Mouse (Mus musculus) adrenal gland, postnatal 25 days (tissue): ENCODE measurements around the gene Celf5. TPM values are rescaled to one million over a fixed set of nuclear protein-coding genes. Genes with fewer than 3 reads are reported as not detected.
"Not testable (repeated sequence)": the region's sequence is repeated elsewhere in the genome, so short reads cannot be mapped to it uniquely, and the experiment has no call there.

Source experiments
- DNase-seq: peaks from one replicate; pipeline ENCODE4 v3.0.0; 2021; ENCODE audit warnings: mixed read lengths
- total RNA-seq: library from RNA; stranded (reverse); gene quantifications from 2 replicates; pipeline ENCODE4 v1.2.3, GENCODE M21; 2021

The Celf5 gene
- total RNA-seq, 1 experiment from 2014 or later = 1.2 TPM

DNA sequence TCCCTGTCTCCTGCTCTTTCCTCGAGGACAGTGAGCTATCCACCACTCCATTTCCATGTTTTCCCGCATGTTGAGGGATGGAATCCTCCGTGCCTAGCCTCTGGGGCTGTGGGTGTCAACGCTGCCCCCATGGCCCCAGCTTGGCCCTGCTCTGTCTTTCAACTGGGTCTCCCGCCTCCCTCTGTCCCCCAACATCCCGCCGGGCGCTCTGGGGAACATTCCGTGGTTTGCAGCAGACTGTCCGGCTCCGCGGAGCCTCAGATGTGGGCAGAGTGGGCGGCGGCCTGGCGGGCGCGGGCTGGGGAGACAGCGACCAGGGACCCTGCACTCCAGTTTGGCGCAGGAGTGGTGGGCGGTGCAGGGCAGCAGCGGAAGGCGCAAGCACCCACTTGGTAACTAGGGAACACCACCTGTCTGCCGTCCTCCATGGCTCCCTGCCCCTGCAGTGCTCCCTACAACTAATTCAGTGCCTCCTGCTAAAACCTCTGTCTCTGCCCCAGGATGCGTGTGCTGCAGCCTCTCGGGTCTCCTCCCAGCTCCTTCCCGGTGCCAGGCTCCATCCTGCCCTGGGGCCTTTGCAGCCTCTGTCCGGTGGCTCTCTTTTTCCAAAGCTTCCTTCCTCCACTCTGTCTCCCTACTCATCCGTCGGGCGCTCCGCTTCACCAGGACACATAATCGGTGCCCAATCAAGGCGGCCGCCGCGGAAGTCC lies 30.1 kb downstream of the Celf5 start:
- DNase-seq = no peak

DNA sequence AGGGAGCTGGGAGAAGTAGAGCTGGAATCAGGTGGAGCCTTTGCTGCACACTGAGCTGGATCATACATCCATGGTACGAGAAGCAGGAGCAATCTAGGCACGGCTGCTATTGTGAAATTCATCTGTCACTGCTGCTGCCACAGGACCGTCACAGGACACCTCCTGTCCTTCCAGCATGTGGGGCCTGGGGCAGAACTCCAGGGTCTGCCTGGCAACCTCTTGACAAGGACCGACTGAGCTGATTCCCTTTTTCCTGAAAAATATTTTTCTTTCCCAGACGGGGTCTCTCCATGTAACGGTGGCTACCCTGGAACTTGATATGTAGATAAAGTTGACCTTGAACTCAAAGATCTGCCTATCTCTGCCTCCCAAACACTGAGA lies 31.2 kb downstream of the Celf5 start:
- DNase-seq = no peak

DNA sequence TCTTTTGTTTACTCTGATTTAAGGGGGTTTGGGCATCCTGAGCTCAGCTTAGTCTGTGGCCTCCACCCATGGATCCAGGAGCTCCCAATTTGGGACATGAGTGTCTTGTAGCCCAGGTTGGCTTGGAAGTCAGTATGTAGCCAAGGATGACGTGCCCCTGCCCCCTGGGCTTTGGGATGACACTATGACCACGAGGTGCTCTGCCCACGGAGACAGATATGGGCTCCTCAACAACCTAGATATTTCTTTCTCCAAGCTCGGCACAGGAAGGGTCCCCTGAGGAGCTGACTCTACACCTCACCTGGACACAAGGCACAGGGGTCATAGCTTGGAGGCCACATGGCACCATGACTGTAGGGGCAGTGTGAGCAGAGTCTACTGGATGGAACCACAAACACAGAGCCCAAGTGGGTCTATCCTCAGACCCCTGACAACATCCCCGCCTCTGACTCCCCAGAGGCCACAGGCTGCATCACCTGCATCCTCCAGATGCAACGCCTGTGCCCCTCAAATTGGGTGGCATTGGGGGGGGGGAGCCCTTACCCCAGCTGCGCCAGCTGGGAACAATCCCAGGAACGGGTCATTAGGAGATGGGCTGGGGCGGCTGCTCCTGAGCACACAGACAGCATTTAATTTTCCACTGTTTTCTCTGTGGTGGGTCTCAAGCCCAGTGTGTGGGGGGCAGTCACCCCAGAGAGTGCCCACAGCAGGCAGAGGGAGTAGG lies 31.7 kb downstream of the Celf5 start:
- no peak for DNase-seq

- peak; percentile 78 for DNase-seq
These were observed 32.4 kb downstream of the Celf5 start for GRCm38 (mm10) chr10:81450140-81450539.

GRCm38 (mm10) chr10:81445516-81445915 lies 37.0 kb downstream of the Celf5 start:
- not testable (repeated sequence) for DNase-seq

DNA sequence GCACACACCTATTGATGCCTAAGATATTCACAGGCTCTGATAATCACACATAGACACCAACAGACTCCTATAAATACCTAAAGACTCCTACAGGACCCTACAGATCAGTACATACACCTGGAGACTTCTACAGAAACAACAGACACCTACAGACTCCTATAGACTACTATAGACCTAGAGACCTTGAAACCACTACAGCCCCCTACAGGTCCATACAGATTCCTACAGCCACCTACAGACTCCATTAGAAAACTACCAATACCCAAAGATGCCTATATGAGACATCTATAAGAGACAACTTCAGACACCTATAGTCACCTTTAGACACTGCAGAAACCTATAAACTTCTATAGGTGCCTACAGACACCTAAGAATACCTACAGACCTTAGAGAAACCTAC lies 41.5 kb downstream of the Celf5 start:
- no peak for DNase-seq

DNA sequence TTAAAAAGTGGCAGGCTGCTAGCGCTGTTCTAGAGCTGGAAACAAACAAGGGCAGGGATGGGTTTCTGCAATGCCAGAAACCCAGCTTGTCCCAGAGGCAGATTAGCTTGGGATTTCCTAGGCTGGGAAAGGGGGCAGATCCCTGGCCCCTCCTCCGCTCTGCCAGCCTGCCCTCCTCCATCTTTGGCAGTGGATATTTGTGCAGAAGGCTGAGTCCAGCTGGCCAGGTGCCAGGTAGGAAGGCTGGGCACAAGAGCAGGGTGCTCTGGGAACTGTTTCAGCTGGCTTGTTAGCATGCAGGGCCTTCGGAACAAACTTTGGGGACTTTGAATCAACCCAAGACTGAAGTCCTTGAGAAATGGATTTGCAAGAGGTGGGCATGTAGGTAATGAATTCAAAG lies 47.1 kb downstream of the Celf5 start:
- peak; percentile 85 for DNase-seq

DNA sequence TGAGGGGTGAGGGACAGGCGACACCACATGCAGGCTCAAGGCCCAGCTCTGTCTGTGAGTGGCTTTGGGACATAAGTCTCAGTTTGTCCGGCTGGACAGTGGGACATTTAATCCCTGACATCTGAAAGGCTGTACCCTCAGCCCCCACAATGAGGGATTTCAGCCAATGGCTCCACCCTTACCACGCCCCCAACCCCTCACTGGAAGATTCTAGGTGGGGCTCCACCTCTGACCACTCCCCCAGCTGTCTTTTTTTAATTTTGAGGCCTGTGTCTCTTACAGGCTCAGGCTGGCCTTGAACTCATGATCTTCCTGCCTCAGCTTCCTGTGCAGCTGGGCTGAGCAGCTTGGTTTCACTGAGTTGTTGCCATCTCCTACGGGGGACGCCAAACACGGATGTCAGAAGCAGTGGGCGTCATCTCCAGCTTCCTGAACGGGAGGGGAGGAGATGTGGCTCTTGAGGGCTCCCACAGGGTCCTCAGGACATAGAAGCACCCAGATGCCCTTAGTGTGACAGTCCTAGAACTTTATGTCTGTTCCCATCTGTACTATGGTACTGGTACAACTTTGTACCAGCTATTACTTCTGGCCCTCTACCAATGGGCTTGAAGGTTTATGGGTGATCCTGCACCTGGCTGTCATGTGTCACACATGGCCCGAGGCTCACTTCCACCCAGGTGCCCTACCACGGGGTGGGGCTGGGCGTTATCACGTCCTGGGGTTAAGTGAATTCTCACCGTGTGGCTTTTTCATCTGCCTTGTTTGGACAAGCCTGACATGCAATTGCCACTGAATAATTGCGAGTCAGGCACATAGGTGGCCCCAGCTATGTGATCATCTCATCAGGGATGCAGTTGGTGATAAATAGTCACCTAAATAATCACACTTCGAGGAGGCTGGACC lies 47.9 kb downstream of the Celf5 start:
- no peak for DNase-seq

GRCm38 (mm10) chr10:81433541-81434289 lies 48.8 kb downstream of the Celf5 start:
- no peak for DNase-seq

DNA sequence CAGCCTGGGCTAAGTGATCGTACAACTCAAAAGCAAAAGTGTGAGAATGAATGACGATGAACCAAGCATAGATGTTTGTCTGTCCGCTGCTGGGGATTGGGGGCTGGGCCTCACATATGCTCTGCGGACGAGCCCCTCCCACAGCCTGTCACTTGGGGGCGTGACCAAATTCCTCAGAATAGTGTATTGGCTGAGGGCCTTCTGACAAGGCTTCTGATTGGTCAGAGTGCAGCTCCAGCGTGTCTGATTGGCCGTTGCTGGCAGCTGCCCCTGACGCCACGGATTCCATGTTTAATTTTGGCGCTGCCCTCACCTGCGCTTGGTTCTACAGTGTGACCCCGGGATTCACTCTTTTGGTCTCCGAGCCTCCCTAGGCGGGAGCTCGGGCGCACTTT lies 49.6 kb downstream of the Celf5 start:
- DNase-seq = peak; percentile 84

DNA sequence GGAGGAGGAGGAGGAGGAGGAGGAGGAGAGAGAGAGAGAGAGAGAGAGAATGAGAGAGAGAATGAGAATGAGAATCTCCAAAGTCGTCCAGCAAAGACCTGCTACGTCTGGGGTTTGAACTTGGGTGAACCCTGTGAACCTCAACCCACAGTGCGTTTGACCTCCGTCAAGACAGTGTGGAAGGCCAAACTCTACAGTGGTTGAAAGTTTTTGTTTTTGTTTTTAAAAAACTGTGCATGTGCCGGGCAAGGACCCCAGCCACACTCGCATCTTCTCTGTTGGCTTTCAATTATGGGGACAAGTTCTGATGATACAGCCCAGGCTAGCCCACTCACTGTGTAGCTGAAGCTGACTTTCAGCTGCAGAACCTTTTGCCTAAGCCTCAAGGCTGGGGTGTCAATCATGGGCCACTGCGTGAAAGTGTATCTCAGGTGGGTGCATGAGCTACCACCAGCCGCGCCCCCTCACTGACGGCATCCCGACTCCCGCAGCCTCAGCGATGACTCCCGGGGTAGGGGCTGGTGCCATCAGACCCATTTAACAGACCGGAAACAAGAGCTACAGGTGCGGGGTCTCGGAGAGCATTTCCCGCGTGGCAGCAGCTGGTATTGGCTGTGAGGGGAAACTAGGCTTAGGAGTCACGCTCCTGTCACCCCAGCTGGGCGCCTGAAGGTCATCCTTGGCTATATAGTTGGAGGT lies 50.2 kb downstream of the Celf5 start:
- no peak for DNase-seq

DNA sequence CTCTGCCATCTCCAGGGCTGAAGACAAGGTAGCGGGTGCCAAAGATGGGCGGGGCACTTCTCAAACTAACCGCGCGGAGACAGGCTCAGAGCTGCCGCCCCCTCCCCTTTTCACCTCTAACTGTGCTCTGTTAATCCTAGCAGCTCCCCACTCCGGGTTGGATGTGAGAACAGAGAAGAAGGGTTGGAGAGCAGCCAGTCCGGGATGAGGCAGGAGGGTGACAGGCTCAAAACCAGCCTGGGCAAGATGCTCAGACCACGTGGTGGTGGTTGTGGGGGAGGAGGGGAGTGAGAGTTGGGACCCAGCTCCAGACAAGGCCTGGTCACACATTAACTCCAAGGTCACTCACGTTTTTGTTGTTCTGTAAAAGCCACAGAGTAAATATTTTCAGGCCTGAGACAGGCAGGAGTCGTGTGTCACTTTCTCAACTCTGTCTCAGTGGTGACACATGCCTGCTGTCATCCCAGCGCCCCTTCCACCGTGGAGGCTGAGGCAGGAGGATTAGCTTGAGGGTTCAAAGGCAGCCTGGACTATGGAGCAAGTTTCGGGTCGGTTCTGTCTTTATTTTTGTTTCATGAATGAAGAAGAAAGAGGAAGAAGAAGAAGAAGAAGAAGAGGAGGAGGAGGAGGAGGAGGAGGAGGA lies 50.9 kb downstream of the Celf5 start:
- DNase-seq = no peak

- DNase-seq = peak; percentile 71
These were observed 51.5 kb downstream of the Celf5 start for GRCm38 (mm10) chr10:81430831-81431525.

- peak; percentile 84 for DNase-seq
These were observed 52.2 kb downstream of the Celf5 start for GRCm38 (mm10) chr10:81430141-81430830.

DNA sequence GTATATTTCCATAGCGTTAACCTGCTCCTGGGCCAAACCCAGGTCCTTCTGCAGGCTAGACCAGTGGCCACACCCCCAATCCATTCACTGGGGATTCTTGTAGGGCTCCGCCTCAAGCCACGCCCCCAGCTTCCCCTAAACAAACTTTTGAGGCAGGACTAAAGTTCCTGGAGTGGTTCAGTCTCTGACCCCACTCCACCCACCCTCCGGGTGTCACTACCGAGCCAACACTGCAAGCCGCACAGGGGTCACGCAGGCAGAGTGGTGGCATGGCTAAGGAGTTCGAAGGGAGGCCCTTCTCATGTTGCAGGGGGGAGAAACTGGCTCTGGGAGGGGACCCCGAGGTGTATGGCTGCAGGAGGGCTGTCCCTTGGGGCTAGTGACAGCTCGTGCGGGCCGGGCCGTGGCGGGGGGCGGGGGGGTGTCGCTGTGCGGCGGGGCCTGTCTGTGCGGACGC lies 52.9 kb downstream of the Celf5 start:
- peak; percentile 83 for DNase-seq

GRCm38 (mm10) chr10:81429092-81429491 lies 53.4 kb downstream of the Celf5 start:
- peak; percentile 1 for DNase-seq

DNA sequence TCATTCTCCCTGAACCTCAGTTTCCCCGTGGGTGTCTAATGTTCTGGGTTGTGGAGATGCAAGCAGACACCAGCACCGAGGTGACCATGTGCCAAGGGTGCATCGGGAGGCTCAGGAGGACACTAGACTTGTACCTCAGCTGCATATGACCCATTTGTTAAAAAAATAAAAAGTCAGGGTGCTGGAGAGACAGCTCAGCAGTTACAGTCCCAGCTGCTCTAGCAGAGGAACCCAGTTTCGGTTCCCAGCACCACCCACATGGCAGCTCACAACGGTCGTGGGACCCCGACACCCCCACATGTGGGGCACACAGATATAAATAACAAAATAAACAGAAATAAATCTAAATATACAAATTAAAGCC lies 54.0 kb downstream of the Celf5 start:
- DNase-seq = no peak

DNA sequence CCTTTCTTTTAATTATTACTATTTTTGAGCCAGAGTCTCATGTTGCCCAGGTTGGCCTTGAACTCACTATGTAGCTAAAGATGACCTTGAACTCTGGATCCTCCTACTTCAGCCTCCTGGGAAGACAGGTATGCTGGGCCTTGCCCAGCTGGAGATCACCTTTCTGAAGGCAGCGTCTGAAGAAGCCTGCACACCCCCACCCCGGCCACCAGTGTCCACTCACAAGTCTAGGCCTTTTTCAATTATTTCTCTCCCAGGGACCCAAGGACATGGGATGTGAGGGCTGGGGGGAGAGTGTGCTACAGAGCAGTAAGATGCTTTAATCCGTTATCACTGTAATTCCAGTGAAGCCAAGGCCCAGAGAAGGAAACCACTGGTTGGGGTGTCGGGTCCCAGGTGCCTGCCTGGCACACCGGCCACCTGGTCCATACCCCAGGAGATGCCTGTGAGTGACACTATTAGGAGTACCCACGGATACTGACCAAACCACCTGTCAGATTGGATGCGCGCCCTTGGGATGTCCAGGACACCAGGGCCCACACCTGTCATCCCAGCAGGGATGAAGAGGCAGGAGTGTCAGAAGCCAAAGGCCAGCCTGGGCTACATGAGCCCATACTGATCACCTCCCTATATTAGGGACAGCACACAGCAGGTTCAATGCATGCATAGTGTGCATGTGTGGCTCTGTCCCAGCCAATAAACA lies 54.6 kb downstream of the Celf5 start:
- peak; percentile 3 for DNase-seq

DNA sequence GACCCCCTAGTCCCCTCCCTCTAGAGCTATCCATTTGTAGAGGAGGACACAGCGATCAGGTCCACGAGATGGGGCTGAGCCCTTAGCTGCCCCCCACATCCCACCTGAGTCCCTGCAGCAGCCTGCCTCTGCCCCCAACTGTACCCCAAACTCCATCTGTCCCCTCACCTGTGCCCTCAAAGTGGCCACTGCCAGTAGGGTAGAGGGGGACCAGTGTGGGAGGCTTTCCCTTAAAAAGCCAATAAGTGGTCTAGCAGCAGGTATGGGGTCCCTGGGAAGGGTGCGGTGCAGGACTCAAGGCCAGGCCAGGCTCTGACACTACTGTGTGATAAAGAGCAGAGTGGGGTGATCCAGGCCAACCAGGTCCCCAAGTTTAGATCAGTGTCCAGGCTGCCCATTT lies 55.2 kb downstream of the Celf5 start:
- no peak for DNase-seq
